Mouse (Mus musculus): ENCODE measurements around the gene Sgsm2. TPM values are rescaled to one million over a fixed set of nuclear protein-coding genes. Genes with fewer than 3 reads are reported as not detected.

Gene Sgsm2
- polyA plus RNA-seq, 1 experiment from 2014 or later = 12.2 TPM

- WGBS = under 1% methylated on average over 53 of the region's 54 CpGs
Measured at GRCm38 (mm10) chr11:74837694-74838431, 59.0 kb downstream of the Sgsm2 start.

GRCm38 (mm10) chr11:74837056-74837693 lies 59.7 kb downstream of the Sgsm2 start:
- Histone ChIP-seq H3K4me3 (replicated peaks) (peak overlapping the region; percentile 63), H3K9me3 (no peaks in the 10 kb centered on the region), H3K27me3 (no peaks in the 10 kb centered on the region), H3K27ac (peak overlapping the region; percentile 92), H3K9ac (peak overlapping the region; percentile 69), H3K4me2 (peak overlapping the region; percentile 83), H3K4me1 (peaks cover 56% of the 10 kb centered on the region), H3K36me3 (replicated peaks) (peaks cover 10% of the 10 kb centered on the region; the same call in 1 of the 2 replicates)
- ATAC-seq (ENCODE audit: low FRiP score) = no peak
- 43% methylated on average over 16 of the region's 16 CpGs for WGBS

More at GRCm38 (mm10) chr11:74837694-74838431, 59.0 kb downstream of the Sgsm2 start:
- Histone ChIP-seq H3K9ac (peak overlapping the region; percentile 69), H3K9me3 (no peaks in the 10 kb centered on the region), H3K4me2 (peak overlapping the region; percentile 83), H3K27me3 (no peaks in the 10 kb centered on the region), H3K36me3 (replicated peaks) (peaks cover 17% of the 10 kb centered on the region), H3K4me1 (peaks cover 50% of the 10 kb centered on the region), H3K4me3 (replicated peaks) (peak overlapping the region; percentile 63), H3K27ac (peak overlapping the region; percentile 92)
- ATAC-seq (ENCODE audit: low FRiP score) = peak; percentile 86

DNA sequence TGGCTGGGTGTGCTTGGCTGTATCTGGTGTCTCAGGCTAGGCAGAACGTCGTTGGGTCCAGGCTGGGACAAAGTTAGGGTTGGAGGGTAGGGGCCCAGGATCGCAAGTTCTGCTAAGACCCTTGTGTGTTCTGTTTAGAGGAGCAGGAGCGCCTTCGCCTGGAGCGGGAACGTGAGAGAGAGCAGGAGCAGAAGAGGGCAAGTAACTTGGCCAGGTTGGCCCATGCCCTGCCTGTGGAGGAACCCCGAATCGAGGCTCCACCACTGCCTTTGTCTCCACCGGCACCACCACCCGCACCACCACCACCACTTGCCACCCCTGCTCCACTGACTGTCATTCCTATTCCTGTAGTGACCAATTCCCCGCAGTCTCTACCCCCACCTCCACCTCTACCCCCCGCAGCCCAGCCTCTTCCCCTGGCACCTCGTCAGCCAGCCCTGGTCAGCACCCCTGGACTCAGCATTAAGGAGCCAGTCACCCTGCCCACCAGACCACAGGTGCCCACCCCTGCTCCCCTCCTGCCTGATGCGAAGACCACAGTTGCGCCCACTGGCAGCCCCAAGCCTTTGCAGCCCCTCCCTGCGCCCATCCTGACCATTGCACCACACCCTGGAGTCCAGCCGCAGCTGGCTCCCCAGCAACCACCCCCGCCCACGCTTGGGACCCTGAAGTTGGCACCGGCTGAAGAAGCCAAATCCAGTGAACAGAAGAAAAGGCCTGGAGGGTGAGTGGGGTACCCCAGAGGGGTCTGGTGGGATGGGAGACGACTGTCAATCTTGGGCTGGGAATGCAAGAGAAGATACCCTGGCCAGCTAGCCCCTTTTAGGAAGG lies 60.4 kb downstream of the Sgsm2 start:
- 0 out of 2 replicates have a peak, but pooled peaks cover 5% of the 10 kb centered on the region for H3K36me3 ChIP-seq (replicated peaks)
- WGBS = 89% methylated on average over 22 of the region's 22 CpGs
- H3K27ac ChIP-seq = no peak overlapping the region
- H3K4me3 ChIP-seq (replicated peaks) = no peak overlapping the region
- H3K27me3 ChIP-seq = no peaks in the 10 kb centered on the region
- H3K4me1 ChIP-seq = peaks cover 56% of the 10 kb centered on the region
- no peak for ATAC-seq (ENCODE audit: low FRiP score)
- no peaks in the 10 kb centered on the region for H3K9me3 ChIP-seq
- no peak overlapping the region for H3K9ac ChIP-seq
- H3K4me2 ChIP-seq = no peak overlapping the region

DNA sequence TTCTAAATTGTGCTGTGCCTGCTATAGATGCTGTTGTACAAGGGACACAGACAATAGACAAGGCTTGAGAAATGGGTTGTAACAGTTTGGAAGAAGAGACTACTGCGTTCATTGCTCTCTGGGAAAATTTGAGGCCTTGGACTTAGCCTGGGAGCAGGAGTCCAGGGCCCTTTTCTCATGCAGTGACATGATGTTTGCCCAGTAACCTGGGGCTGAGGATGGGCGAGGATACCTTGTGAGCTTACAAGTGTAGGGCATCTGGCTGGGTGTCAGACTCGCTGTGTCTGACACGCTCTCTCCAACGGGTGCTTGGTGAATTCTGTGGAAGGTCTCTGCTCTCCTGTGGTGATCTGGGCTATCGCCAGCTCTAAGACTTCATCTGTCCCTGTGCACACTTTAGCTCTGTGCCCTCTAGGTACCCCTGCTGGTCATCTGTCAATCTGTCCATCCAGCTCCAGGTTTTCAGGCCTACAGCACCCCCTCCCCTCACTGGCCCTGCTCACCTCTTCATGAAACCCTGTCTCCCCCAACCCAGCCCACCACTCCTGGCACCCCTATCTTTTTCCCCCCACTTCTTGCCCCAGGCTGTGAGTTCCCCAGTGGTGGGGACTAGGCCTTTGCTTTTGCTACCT lies 61.2 kb downstream of the Sgsm2 start:
- Histone ChIP-seq H3K9ac (no peak overlapping the region), H3K4me3 (replicated peaks) (no peak overlapping the region), H3K36me3 (replicated peaks) (0 out of 2 replicates have a peak, but pooled peaks cover 3% of the 10 kb centered on the region), H3K4me2 (no peak overlapping the region), H3K27ac (no peak overlapping the region), H3K4me1 (peaks cover 56% of the 10 kb centered on the region), H3K27me3 (no peaks in the 10 kb centered on the region), H3K9me3 (no peaks in the 10 kb centered on the region)
- 93% methylated on average over 6 of the region's 6 CpGs for WGBS
- ATAC-seq (ENCODE audit: low FRiP score) = no peak

- no peak for ATAC-seq (ENCODE audit: low FRiP score)
- Histone ChIP-seq H3K4me1 (peaks cover 57% of the 10 kb centered on the region), H3K27me3 (no peaks in the 10 kb centered on the region), H3K4me2 (no peak overlapping the region), H3K9me3 (no peaks in the 10 kb centered on the region), H3K4me3 (replicated peaks) (no peak overlapping the region), H3K9ac (no peak overlapping the region), H3K27ac (0 out of 2 replicates have a peak overlapping the region, but pooled peaks have one; percentile 8), H3K36me3 (replicated peaks) (no peaks in the 10 kb centered on the region)
- WGBS = 66% methylated on average over 5 of the region's 5 CpGs
Measured at GRCm38 (mm10) chr11:74834650-74835277, 62.1 kb downstream of the Sgsm2 start.

DNA sequence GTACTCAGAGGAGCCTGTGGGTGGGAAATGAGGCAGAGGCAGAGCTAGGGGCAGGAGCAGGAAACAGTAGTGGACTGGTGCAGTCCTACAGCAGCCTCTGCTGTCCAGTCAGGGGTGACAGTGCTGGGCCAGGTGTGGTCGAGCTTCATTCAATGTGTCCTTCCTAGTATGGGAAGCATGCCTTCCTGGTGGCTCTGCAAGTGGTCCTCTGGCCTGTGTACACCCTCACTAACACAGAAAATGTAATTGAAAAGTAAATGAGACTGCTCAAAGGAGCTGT lies 62.6 kb downstream of the Sgsm2 start:
- Histone ChIP-seq H3K9me3 (no peaks in the 10 kb centered on the region), H3K4me2 (no peak overlapping the region), H3K36me3 (replicated peaks) (no peaks in the 10 kb centered on the region), H3K4me3 (replicated peaks) (no peak overlapping the region), H3K4me1 (peaks cover 59% of the 10 kb centered on the region), H3K9ac (no peak overlapping the region), H3K27ac (0 out of 2 replicates have a peak overlapping the region, but pooled peaks have one; percentile 8), H3K27me3 (no peaks in the 10 kb centered on the region)
- no peak for ATAC-seq (ENCODE audit: low FRiP score)
- 74% methylated on average over 1 of the region's 1 CpGs for whole genome bisulfite sequencing

GRCm38 (mm10) chr11:74833536-74834358 lies 63.1 kb downstream of the Sgsm2 start:
- Histone ChIP-seq H3K4me2 (peak overlapping the region; percentile 85), H3K36me3 (replicated peaks) (no peaks in the 10 kb centered on the region), H3K4me1 (peaks cover 59% of the 10 kb centered on the region), H3K4me3 (replicated peaks) (peak overlapping the region; percentile 83), H3K27ac (peak overlapping the region; percentile 90; the same call in 1 of the 2 replicates), H3K9me3 (no peaks in the 10 kb centered on the region), H3K9ac (peak overlapping the region; percentile 83), H3K27me3 (no peaks in the 10 kb centered on the region)
- 88% methylated on average over 8 of the region's 8 CpGs for WGBS
- no peak for ATAC-seq (ENCODE audit: low FRiP score)

DNA sequence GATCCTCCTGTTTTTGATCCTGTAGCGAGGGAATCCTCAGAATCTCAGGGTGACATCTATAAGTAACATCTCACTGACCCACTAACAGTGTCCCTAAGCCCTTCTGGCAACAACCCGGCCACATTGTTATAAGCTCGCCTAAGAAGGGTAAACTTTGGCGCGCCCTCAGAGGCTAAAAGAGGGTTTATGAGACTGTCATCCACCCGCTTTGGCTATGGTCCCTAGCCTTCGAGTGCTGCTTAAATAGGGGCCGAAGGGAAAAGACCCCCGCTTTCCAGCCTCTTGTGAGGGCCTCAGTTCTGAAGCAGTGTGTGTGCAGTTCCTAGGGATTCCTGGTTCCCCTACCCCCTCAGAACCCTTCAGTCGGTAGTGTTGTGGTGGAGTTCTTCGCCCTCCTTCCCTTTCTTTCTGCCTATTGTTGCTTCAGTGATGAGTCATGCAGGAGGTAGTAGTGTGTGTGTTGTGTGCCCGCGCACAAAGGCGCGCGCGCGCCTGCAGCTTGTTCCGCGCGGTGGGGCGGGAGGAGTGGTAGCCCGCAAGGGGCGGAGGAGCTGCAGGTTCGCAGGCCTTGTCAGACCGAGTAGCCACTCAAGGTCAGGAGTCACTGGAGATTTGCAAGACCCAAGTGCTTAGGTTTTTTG lies 64.2 kb downstream of the Sgsm2 start:
- Histone ChIP-seq H3K27ac (peak overlapping the region; percentile 90), H3K27me3 (no peaks in the 10 kb centered on the region), H3K36me3 (replicated peaks) (no peaks in the 10 kb centered on the region), H3K4me2 (peak overlapping the region; percentile 85), H3K4me3 (replicated peaks) (peak overlapping the region; percentile 83), H3K4me1 (peaks cover 64% of the 10 kb centered on the region), H3K9ac (peak overlapping the region; percentile 83), H3K9me3 (no peaks in the 10 kb centered on the region)
- WGBS = under 1% methylated on average over 26 of the region's 26 CpGs
- no peak for ATAC-seq (ENCODE audit: low FRiP score)

DNA sequence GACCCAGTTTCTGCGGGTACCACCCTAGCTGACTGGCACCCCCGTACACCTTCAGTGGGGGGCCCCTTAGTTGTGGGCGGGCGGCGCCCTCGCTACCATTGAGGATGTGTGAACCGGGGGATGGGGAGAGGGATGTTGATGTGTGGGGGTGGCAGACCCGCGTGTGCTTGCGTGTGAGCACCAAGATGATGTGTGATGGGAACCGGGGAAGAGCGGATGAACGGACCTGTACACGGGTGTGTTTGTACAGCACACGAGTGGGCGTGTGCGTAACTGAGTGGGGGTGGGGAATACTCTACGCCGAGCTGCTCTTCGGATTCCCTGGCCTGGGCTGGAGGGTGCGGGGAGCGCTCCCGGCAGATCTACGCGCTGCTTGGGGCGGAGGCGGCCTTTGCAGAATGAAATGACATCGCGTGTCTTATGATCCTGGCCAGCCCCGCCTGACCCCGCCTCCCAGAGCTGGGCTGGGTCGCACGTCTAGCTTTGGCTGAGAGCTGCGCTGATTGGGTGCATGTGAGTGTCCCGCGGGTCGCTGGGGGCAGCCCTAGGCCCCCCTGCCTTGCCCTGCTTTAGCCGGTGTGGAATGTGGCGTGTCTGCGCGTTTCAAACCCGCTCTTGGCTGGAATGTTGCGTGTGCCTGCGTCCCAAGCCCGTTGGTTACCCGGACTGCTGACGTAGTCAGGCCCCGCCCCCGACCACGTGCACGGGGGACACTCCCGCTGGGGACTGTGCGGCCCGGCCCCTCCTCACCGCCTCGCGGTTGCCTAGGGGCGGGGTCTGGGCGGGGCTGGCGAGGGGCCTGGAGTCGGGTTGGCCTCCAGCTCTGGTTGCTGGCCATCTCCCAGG lies 65.0 kb downstream of the Sgsm2 start:
- H3K4me1 ChIP-seq = peaks cover 56% of the 10 kb centered on the region
- peak; percentile 82 for ATAC-seq (ENCODE audit: low FRiP score)
- under 1% methylated on average over 61 of the region's 61 CpGs for WGBS
- H3K4me2 ChIP-seq = peak overlapping the region; percentile 85
- H3K4me3 ChIP-seq (replicated peaks) = peak overlapping the region; percentile 83
- peak overlapping the region; percentile 83 for H3K9ac ChIP-seq
- no peaks in the 10 kb centered on the region for H3K27me3 ChIP-seq
- peak overlapping the region; percentile 90 for H3K27ac ChIP-seq
- H3K9me3 ChIP-seq = no peaks in the 10 kb centered on the region
- H3K36me3 ChIP-seq (replicated peaks) = no peaks in the 10 kb centered on the region

GRCm38 (mm10) chr11:74831191-74831605 lies 65.7 kb downstream of the Sgsm2 start:
- Histone ChIP-seq H3K4me1 (peaks cover 51% of the 10 kb centered on the region), H3K27ac (peak overlapping the region; percentile 90), H3K9ac (peak overlapping the region; percentile 83), H3K27me3 (no peaks in the 10 kb centered on the region), H3K9me3 (no peaks in the 10 kb centered on the region), H3K4me2 (peak overlapping the region; percentile 85), H3K4me3 (replicated peaks) (peak overlapping the region; percentile 83), H3K36me3 (replicated peaks) (no peaks in the 10 kb centered on the region)
- WGBS = under 1% methylated on average over 35 of the region's 35 CpGs
- ATAC-seq (ENCODE audit: low FRiP score) = 0 out of 2 replicates have a peak, but pooled peaks have one; percentile 2

Data from forebrain, embryonic 12.5 days (tissue).